Mouse (Mus musculus) bone marrow macrophage, adult 2 months (primary cell): ENCODE data around the gene Slc7a4.

ENCODE experiments used
- CTCF ChIP-seq: IDR thresholded peaks from 2 replicates; pipeline ENCODE4 v1.5.1; 2012; ENCODE audit warnings: low read depth, mild to moderate bottlenecking, low read length, moderate library complexity
- POLR2A ChIP-seq: IDR thresholded peaks from 2 replicates; pipeline ENCODE4 v1.6.1; 2012; ENCODE audit warnings: mild to moderate bottlenecking, low read depth, low read length, borderline replicate concordance

DNA sequence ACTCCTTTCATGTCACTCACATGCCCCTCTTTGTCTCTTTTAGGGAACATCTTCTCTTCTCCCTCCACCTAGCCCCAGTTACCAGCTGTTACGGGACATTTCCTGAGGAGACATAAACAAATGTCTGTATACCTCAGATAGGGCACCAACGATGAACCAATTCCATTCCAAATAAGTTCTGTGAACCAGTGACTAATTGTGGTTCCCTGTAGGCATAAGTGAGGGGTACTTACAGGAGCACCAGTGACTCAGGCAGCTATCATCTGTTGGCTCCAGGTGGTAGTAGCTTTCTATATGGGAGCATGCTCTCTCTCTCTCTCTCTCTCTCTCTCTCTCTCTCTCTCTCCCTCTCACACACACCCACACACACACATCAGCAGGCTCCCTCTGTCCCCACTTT is 18.8 kb downstream of the Slc7a4 start:
- TF ChIP-seq CTCF, result no peak
- TF ChIP-seq POLR2A, result no peak
